8 mouse cellular contexts compared by ENCODE assay signal in the genomic region with DNA sequence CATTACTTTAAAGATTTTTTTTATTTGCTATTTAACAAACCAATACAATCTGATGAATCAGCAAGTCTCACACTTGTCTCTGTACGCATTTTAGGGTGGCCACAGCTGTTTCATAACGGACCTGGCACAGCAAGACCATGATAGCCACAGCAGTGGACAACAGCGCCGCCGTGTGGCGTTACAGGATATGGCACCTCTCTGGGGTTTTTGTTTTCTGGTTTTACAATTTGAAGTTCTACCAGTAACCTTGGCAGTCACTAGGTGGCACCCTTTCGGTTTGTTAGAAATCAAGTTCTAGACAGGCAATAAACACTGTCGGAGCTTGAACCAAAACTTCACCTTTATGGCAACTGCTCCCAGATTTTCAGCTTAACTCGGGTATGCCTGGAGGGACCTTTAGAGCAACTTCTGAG. TPM values are rescaled to one million over a fixed set of nuclear protein-coding genes. Genes with fewer than 3 reads are reported as not detected.
DNase-seq lines count a peak whose midpoint lies in the region; ATAC-seq and TF ChIP-seq lines count a peak whose summit lies in the region.

No protein-coding gene starts in this region.

- no peak overlapping the region; the same call in 1 of the 2 replicates for H3K4me2 ChIP-seq in heart, embryonic 12.5 days
- peak overlapping the region; percentile 28; the same call in 1 of the 2 replicates for H3K4me2 ChIP-seq in intestine, embryonic 14.5 days (ENCODE audit: low read length)
- no peak overlapping the region for H3K4me2 ChIP-seq in midbrain, embryonic 11.5 days

- TF ChIP-seq POLR2A in spleen, adult 2 months (IDR thresholded peaks at IDR 0.05; ENCODE audit: low read depth, low read length): no peak

- H3K9ac ChIP-seq in heart, embryonic 12.5 days: no peak overlapping the region
- no peak overlapping the region for H3K9ac ChIP-seq in intestine, embryonic 14.5 days (ENCODE audit: low read length)
- H3K9ac ChIP-seq in midbrain, embryonic 11.5 days (ENCODE audit: low read length): no peak overlapping the region

- H3K4me1 ChIP-seq in heart, embryonic 12.5 days (replicated peaks): no peaks in the 10 kb centered on the region
- no peaks in the 10 kb centered on the region for H3K4me1 ChIP-seq in intestine, embryonic 14.5 days (replicated peaks; ENCODE audit: control insufficient read depth, insufficient read depth, low read length)
- H3K4me1 ChIP-seq in midbrain, embryonic 11.5 days (ENCODE audit: control insufficient read depth, insufficient read depth, low read length): no peaks in the 10 kb centered on the region
- no peaks in the 10 kb centered on the region for H3K4me1 ChIP-seq in spleen, adult 2 months (ENCODE audit: control insufficient read depth, insufficient read depth, insufficient read length)

- H3K36me3 ChIP-seq in heart, embryonic 12.5 days: no peaks in the 10 kb centered on the region
- H3K36me3 ChIP-seq in intestine, embryonic 14.5 days (ENCODE audit: control insufficient read depth, insufficient read depth, low read length): no peaks in the 10 kb centered on the region
- no peaks in the 10 kb centered on the region for H3K36me3 ChIP-seq in midbrain, embryonic 11.5 days (ENCODE audit: control insufficient read depth, insufficient read depth, low read length)
- no peaks in the 10 kb centered on the region for H3K36me3 ChIP-seq in spleen, adult 2 months (ENCODE audit: control insufficient read depth, insufficient read depth, low read length)

- ATAC-seq in heart, embryonic 12.5 days (ENCODE audit: insufficient number of reproducible peaks, low FRiP score): no peak
- ATAC-seq in intestine, embryonic 14.5 days (replicated peaks; ENCODE audit: low FRiP score, low TSS enrichment, low read depth): peak; percentile 21; the same call in 1 of the 2 replicates
- ATAC-seq in midbrain, embryonic 11.5 days (ENCODE audit: low FRiP score): peak; percentile 52; the same call in 1 of the 2 replicates

- TF ChIP-seq CTCF in spleen, adult 2 months (IDR thresholded peaks at IDR 0.05; ENCODE audit: extremely low read depth, insufficient read depth, insufficient read length, insufficient replicate concordance): peak; percentile 95; the same call in 1 of the 2 replicates

- no peak overlapping the region for H3K27ac ChIP-seq in heart, embryonic 12.5 days (ENCODE audit: poor library complexity, severe bottlenecking)
- no peak overlapping the region for H3K27ac ChIP-seq in intestine, embryonic 14.5 days (ENCODE audit: low read depth)
- no peak overlapping the region for H3K27ac ChIP-seq in midbrain, embryonic 11.5 days (ENCODE audit: low read depth, low read length)
- H3K27ac ChIP-seq in spleen, adult 2 months (ENCODE audit: insufficient read depth, low read length): no peak overlapping the region

- no peak overlapping the region for H3K4me3 ChIP-seq in heart, embryonic 12.5 days
- H3K4me3 ChIP-seq in intestine, embryonic 14.5 days (ENCODE audit: low read depth, low read length): no peak overlapping the region
- H3K4me3 ChIP-seq in midbrain, embryonic 11.5 days (ENCODE audit: low read depth, low read length): no peak overlapping the region
- no peak overlapping the region for H3K4me3 ChIP-seq in spleen, adult 2 months (ENCODE audit: extremely low read depth, insufficient read depth, insufficient read length)

- peak; percentile 98 for DNase-seq in heart, adult 11 months
- DNase-seq in cerebellum, postnatal 10 days: peak; percentile 95 to 98
- DNase-seq in gastrocnemius, adult 18-20 months (ENCODE audit: low spot score): peak; percentile 92
- DNase-seq in intestine, embryonic 14.5 days (ENCODE audit: low spot score): peak; percentile 98
- peak; percentile 54 to 97 for DNase-seq in left cerebral cortex, adult 9 months (ENCODE audit: low spot score in 2 of 2)
- peak; percentile 100 for DNase-seq in midbrain, embryonic 11.5 days (ENCODE audit: low spot score, missing footprints)
- DNase-seq in spleen, adult 2 months (ENCODE audit: low read depth in 1 of 2, low spot score in 2 of 2): peak; percentile 79 to 87

- 5% methylated on average over 9 of the region's 9 CpGs for whole genome bisulfite sequencing in heart, embryonic 12.5 days
- WGBS in intestine, embryonic 14.5 days: 2% methylated on average over 9 of the region's 9 CpGs
- WGBS in midbrain, embryonic 11.5 days: 6% methylated on average over 9 of the region's 9 CpGs
- WGBS in spleen, adult 2 months: 1% methylated on average over 9 of the region's 9 CpGs

- H3K9me3 ChIP-seq in heart, embryonic 12.5 days (replicated peaks): no peaks in the 10 kb centered on the region
- H3K9me3 ChIP-seq in intestine, embryonic 14.5 days (ENCODE audit: control insufficient read depth, low read length): no peaks in the 10 kb centered on the region
- no peaks in the 10 kb centered on the region for H3K9me3 ChIP-seq in midbrain, embryonic 11.5 days (ENCODE audit: control insufficient read depth, low read length)

- peaks cover 21% of the 10 kb centered on the region for H3K27me3 ChIP-seq in heart, embryonic 12.5 days (replicated peaks)
- no peaks in the 10 kb centered on the region for H3K27me3 ChIP-seq in intestine, embryonic 14.5 days (replicated peaks; ENCODE audit: control insufficient read depth, insufficient read depth, low read length)
- no peaks in the 10 kb centered on the region for H3K27me3 ChIP-seq in midbrain, embryonic 11.5 days (ENCODE audit: control insufficient read depth, insufficient read depth, low read length)
- H3K27me3 ChIP-seq in spleen, adult 2 months (ENCODE audit: control insufficient read depth, insufficient read depth, low read length): no peaks in the 10 kb centered on the region

RNA-seq across cellular contexts. Expression of a gene that starts 7.7 kb away (rescaled TPM):
- polyA plus RNA-seq in heart, embryonic 12.5 days (2016; fragmentation: Nextera tagmentation; extraction: Ambion mirVana): 0.53 and 0.61 TPM in 2 replicates
- under 1 TPM; 0.07 to 0.14 TPM for total RNA-seq in gastrocnemius, adult 18-20 months (2021)
- polyA plus RNA-seq in intestine, embryonic 14.5 days (2014; fragmentation: Nextera tagmentation; extraction: Ambion mirVana): 1.5 and 2.4 TPM in 2 replicates
- polyA plus RNA-seq in midbrain, embryonic 11.5 days (2014; fragmentation: Nextera tagmentation; extraction: Ambion mirVana): 1.9 and 2.2 TPM in 2 replicates
- 2.9 and 3.5 TPM in 2 replicates for polyA plus RNA-seq in spleen, adult 2 months (2012; rRNA removed)
